Mouse (Mus musculus) limb, embryonic 14.5 days (tissue): ENCODE data around the gene Rilpl1. TPM values are rescaled to one million over a fixed set of nuclear protein-coding genes. Genes with fewer than 3 reads are reported as not detected.

Experiments
- ATAC-seq: fragments of 200-750 bp; cut with Nextera tagmentation; 2 replicates; pipeline ENCODE4 v1.8.0; 2017; ENCODE audit warnings: low read depth, moderate number of reproducible peaks, moderate TSS enrichment; ENCODE audit not compliant: low FRiP score
- DNase-seq: peaks from one replicate; pipeline ENCODE4 v3.0.0-alpha.2; 2015; ENCODE audit warnings: low spot score
- H3K27ac ChIP-seq: fragments of 300-500 bp; sonication (generic); replicated peaks from 2 replicates; pipeline ENCODE4 v1.5.1; 2014; ENCODE audit warnings: low read depth, mild to moderate bottlenecking, low read length, moderate library complexity, mixed read lengths
- H3K27me3 ChIP-seq: fragments of 300-500 bp; sonication (generic); 2 replicates; pipeline ENCODE4 v1.6.1; 2014; ENCODE audit warnings: low read length, mixed read lengths; ENCODE audit not compliant: control insufficient read depth, insufficient read depth
- H3K36me3 ChIP-seq: fragments of 300-500 bp; sonication (generic); 2 replicates; pipeline ENCODE4 v1.6.1; 2014; ENCODE audit warnings: mild to moderate bottlenecking, low read length, moderate library complexity, mixed read lengths; ENCODE audit not compliant: control insufficient read depth, insufficient read depth
- H3K4me1 ChIP-seq: fragments of 300-500 bp; sonication (generic); 2 replicates; pipeline ENCODE4 v1.6.1; 2014; ENCODE audit warnings: antibody characterized with exemption, low read length, mixed read lengths; ENCODE audit not compliant: control insufficient read depth, insufficient read depth
- H3K4me2 ChIP-seq: fragments of 300-500 bp; sonication (generic); replicated peaks from 2 replicates; pipeline ENCODE4 v1.6.1; 2014; ENCODE audit warnings: low read depth, mild to moderate bottlenecking, low read length, moderate library complexity; ENCODE audit not compliant: severe bottlenecking
- H3K4me3 ChIP-seq: fragments of 300-500 bp; sonication (generic); replicated peaks from 2 replicates; pipeline ENCODE4 v1.5.1; 2014; ENCODE audit warnings: low read length
- H3K9ac ChIP-seq: fragments of 300-500 bp; sonication (generic); 2 replicates; pipeline ENCODE4 v1.6.1; 2014; ENCODE audit warnings: mild to moderate bottlenecking, low read depth, low read length, moderate library complexity; ENCODE audit not compliant: severe bottlenecking
- H3K9me3 ChIP-seq: fragments of 300-500 bp; sonication (generic); 2 replicates; pipeline ENCODE4 v1.6.1; 2016; ENCODE audit warnings: low read length; ENCODE audit not compliant: control insufficient read depth
- POLR2A ChIP-seq: fragments of 200-500 bp; IDR thresholded peaks from 2 replicates; pipeline ENCODE4 v1.8.0; 2012; ENCODE audit warnings: inconsistent platforms, mild to moderate bottlenecking, moderate library complexity, borderline replicate concordance; ENCODE audit not compliant: insufficient read depth, insufficient read length; ENCODE audit errors: extremely low read depth
- WGBS: fragments of 180-500 bp; shearing (Covaris S2); extraction: QIAGEN DNeasy Blood & Tissue Kit; methylation state at CpG from one replicate; pipeline ENCODE4 v1.1.7; 2014; 5-methylcytosine and 5-hydroxymethylcytosine counted together
- polyA plus RNA-seq, 2 experiments: library from polyadenylated mRNA; depleted of rRNA in 1 of 2; stranded (reverse) in 1 of 2; unstranded in 1 of 2; fragments of >200 nt; fragmentation: Nextera tagmentation in 1 of 2; extraction: Ambion mirVana in 1 of 2; gene quantifications; 2 replicates each; pipeline versions ENCODE4 v1.2.1 to v1.2.3; 2012 to 2014

The Rilpl1 gene
- polyA plus RNA-seq, 2 experiments: 22.4 to 23.2 TPM

DNA sequence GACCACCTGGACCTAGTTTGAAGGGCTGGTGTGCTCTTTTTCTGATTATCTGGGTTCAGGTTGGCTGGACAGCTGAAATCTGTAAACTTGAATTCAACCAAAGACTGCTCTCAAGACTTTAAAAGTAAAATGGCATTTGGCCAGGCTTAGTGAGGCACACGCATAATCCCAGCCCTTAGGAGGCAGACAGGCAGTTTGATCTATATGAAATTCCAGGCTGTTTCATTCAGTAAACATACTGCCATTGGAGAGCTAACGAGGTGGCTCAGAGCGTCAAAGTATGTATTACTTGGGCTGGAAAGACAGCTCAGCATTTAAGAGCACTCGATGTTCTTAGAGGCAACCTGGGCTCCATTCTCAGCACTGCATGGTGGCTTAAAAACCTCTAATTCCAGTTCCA lies 39.5 kb downstream of the Rilpl1 start:
- WGBS: 78% methylated on average over 4 of the region's 4 CpGs
- no peak for ATAC-seq

DNA sequence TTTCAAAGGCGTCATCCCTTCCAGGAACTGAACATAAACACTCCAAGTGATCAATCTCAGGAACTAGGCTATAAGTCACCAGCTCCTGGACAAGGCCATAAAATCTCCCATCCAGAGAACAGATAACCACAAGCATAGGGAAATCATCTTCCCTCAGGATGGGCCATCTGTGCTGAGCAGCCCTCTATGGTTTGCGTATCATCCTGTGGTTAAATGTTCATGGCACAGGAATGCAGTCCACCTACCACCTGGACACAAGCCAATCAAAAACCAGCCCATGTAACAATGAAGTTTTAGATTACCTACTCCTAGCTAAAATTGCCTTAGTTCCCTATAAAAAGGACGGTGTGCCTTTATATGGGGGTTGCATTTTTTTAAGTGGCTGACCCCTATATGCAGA lies 42.3 kb downstream of the Rilpl1 start:
- WGBS: 67% methylated on average over 3 of the region's 3 CpGs
- H3K4me1 ChIP-seq: peaks cover 8% of the 10 kb centered on the region
- H3K9ac ChIP-seq: no peak overlapping the region
- ATAC-seq: no peak
- no peaks in the 10 kb centered on the region for H3K9me3 ChIP-seq
- no peak for TF ChIP-seq POLR2A
- no peak overlapping the region for H3K27ac ChIP-seq
- no peak for DNase-seq
- no peak overlapping the region for H3K4me3 ChIP-seq
- no peaks in the 10 kb centered on the region for H3K27me3 ChIP-seq
- H3K36me3 ChIP-seq: peaks cover 43% of the 10 kb centered on the region
- H3K4me2 ChIP-seq: no peak overlapping the region

More for the DNA sequence above, 39.5 kb downstream of the Rilpl1 start:
- DNase-seq: no peak
- no peak overlapping the region for H3K4me3 ChIP-seq
- H3K9me3 ChIP-seq: no peaks in the 10 kb centered on the region
- no peak overlapping the region for H3K9ac ChIP-seq
- H3K36me3 ChIP-seq: peaks cover 65% of the 10 kb centered on the region
- no peaks in the 10 kb centered on the region for H3K27me3 ChIP-seq
- no peak overlapping the region for H3K4me2 ChIP-seq
- TF ChIP-seq POLR2A: no peak
- no peak overlapping the region for H3K27ac ChIP-seq
- no peaks in the 10 kb centered on the region for H3K4me1 ChIP-seq

DNA sequence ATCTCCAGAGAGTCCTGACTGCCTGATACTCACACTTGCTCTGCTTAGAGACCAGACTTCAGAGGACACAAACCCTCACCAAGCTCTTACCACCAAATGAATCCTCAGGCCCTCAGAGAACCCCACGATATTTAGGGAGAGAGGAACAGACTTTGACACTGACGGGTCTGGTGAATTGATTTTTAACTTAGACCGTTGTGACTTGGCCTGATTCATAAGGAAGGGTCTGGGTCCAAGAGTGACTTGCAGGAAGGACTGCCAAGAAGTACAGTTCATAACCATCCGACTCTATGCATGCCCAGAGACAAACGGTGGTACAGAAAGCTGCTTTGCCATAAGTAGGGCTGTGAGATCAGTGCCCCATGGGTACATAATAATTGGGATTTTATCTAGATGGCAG lies 45.5 kb downstream of the Rilpl1 start:
- H3K9ac ChIP-seq: no peak overlapping the region

DNA sequence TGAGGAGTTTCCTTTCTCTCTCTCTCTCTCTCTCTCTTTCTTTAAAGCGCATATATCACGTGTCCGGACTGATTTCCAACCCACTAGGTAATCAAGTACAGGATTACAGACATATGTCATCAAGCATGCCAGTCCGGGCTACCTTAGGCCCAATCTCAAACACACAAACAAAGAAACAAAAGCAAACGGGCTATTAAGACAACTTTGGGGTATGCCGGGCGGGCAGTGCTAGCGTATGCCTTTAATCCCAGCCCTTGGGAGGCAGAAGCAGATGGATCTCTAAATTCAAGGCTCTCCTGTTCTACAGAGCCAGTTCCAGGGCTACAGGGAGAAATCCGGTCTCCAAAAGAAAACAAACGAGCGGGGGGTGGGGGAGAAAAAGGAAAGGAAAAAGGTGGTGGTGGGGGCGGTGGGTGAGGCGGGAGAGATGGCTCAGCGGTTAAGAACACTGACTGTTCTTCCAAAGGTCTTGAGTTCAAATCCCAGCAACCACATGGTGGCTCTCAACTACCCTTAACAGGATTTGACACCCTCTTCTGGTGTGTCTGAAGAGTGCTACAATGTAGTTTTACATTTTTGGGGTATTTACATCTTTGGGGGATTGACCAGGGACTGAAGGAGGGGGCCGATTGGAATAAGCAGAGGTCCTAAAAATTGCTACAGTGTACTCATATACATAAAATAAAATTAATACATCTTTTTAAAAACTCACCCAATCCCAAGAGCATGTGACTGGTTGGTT lies 47.4 kb downstream of the Rilpl1 start:
- Histone ChIP-seq H3K4me1 (peaks cover 8% of the 10 kb centered on the region), H3K27me3 (no peaks in the 10 kb centered on the region), H3K9me3 (no peaks in the 10 kb centered on the region), H3K4me2 (peak overlapping the region; percentile 52), H3K36me3 (peaks cover 3% of the 10 kb centered on the region; the same call in 1 of the 2 replicates), H3K9ac (peak overlapping the region; percentile 88), H3K4me3 (peak overlapping the region; percentile 69), H3K27ac (peak overlapping the region; percentile 100)
- WGBS: 9% methylated on average over 15 of the region's 15 CpGs
- no peak for TF ChIP-seq POLR2A
- ATAC-seq (peak; percentile 51), DNase-seq (no peak)

More for the DNA sequence above, 45.5 kb downstream of the Rilpl1 start:
- DNase-seq: no peak
- no peak for ATAC-seq
- Histone ChIP-seq H3K4me2 (no peak overlapping the region), H3K36me3 (peaks cover 11% of the 10 kb centered on the region), H3K27ac (no peak overlapping the region), H3K4me1 (peaks cover 8% of the 10 kb centered on the region), H3K27me3 (no peaks in the 10 kb centered on the region), H3K4me3 (no peak overlapping the region), H3K9me3 (no peaks in the 10 kb centered on the region)
- 90% methylated on average over 5 of the region's 5 CpGs for WGBS
- no peak for TF ChIP-seq POLR2A

DNA sequence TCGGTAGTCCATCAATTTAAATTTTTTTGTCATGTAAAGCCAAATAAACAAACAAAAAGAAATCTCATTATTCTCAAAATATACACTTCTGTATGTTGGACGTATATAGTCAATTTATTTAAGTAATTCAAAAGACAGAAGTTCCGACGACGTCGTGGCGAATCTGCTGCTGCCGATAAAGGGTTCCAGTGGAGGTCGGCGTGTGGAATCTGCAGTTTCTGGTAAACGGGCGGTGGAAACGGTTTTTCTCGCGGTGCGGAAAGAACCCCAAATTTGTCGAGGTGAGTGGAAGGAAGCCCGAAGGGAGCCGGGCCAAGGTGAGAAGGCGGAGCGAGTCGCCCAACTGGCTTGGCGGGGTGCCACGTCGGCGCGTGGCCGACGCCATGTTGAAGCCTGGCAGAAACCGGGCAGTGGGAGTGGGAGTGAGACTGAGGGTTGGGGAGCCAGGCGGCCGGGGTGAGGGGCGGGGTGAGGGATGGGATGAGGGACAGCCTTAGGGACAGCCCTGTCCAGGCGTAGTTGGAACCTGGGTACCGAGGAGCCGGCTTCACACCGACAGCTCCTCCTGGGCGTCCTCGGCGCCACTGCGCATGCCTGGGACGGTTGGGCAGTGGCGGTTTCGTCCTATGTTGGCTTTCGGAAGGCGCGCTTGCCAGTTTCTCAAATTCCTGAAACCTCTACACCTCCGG lies 48.1 kb downstream of the Rilpl1 start, which contains the start of gene Snrnp35:
TSS of gene Snrnp35 (plus strand) at position 169 of the 689 bp plus-strand sequence.
- 2% methylated on average over 41 of the region's 48 CpGs for whole genome bisulfite sequencing
- no peak for TF ChIP-seq POLR2A
- H3K9ac ChIP-seq: peak within 1 kb of the TSS; percentile 88
- H3K27ac ChIP-seq: peak within 1 kb of the TSS; percentile 100
- H3K4me2 ChIP-seq: peak within 1 kb of the TSS; percentile 52
- H3K36me3 ChIP-seq: peaks cover 3% of the 10 kb centered on the region; the same call in 1 of the 2 replicates
- no peaks in the 10 kb centered on the region for H3K27me3 ChIP-seq
- H3K4me1 ChIP-seq: peaks cover 8% of the 10 kb centered on the region
- DNase-seq (peak; percentile 92), ATAC-seq (peak; percentile 90)
- peak within 1 kb of the TSS; percentile 69 for H3K4me3 ChIP-seq
- no peaks in the 10 kb centered on the region for H3K9me3 ChIP-seq
